9 mouse cellular contexts compared by ENCODE assay signal in genomic region chr4:140246180-140247005, GRCm38 (mm10). TPM values are rescaled to one million over a fixed set of nuclear protein-coding genes. Genes with fewer than 3 reads are reported as not detected.
DNase-seq lines count a peak whose midpoint lies in the region; ATAC-seq and TF ChIP-seq lines count a peak whose summit lies in the region.
"Had no signal": no experiment of that assay in that cellular context is flagged by ENCODE, and none has a peak within 500 bp of the region (broad histone marks: within the 10 kb centered on the region; RNA-seq: fewer than 3 reads in every experiment).

Igsf21 (minus strand) TSS chr4:140246784.

- ATAC-seq in heart, embryonic 13.5 days (ENCODE audit: extremely low read depth, insufficient number of reproducible peaks, low FRiP score, low TSS enrichment), result 0 out of 2 replicates have a peak, but pooled peaks have one; percentile 32
- peak; percentile 51; the same call in 1 of the 2 replicates for ATAC-seq in embryonic facial prominence, embryonic 14.5 days (ENCODE audit: low read depth)

- H3K9ac ChIP-seq in heart, embryonic 13.5 days, result 0 out of 2 replicates have a peak within 1 kb of the TSS, but pooled peaks have one; percentile 3
- H3K9ac ChIP-seq in embryonic facial prominence, embryonic 14.5 days (ENCODE audit: low read depth, low read length), result peak within 1 kb of the TSS; percentile 34; the same call in 1 of the 2 replicates

- H3K4me2 ChIP-seq in heart, embryonic 13.5 days, result peak within 1 kb of the TSS; percentile 63
- peak within 1 kb of the TSS; percentile 55 for H3K4me2 ChIP-seq in embryonic facial prominence, embryonic 14.5 days (ENCODE audit: low read depth, low read length)

- peaks cover 98% of the 10 kb centered on the region for H3K27me3 ChIP-seq in heart, embryonic 13.5 days (replicated peaks)
- H3K27me3 ChIP-seq in embryonic facial prominence, embryonic 14.5 days (replicated peaks; ENCODE audit: control insufficient read depth, insufficient read depth, low read length), result peaks cover 86% of the 10 kb centered on the region

- peaks cover 8% of the 10 kb centered on the region for H3K4me1 ChIP-seq in heart, embryonic 13.5 days
- H3K4me1 ChIP-seq in embryonic facial prominence, embryonic 14.5 days (ENCODE audit: control insufficient read depth, insufficient read depth, low read length), result no peaks in the 10 kb centered on the region
- H3K4me1 ChIP-seq in lung, adult 2 months (ENCODE audit: control insufficient read depth, insufficient read depth, low read length), result no peaks in the 10 kb centered on the region

- TF ChIP-seq POLR2A in lung, adult 2 months (IDR thresholded peaks at IDR 0.05; ENCODE audit: borderline replicate concordance, extremely low read depth, low read depth, low read length), result no peak

- H3K27ac ChIP-seq in heart, embryonic 13.5 days (replicated peaks), result no peak within 1 kb of the TSS
- H3K27ac ChIP-seq in embryonic facial prominence, embryonic 14.5 days (replicated peaks; ENCODE audit: low read depth, low read length), result no peak within 1 kb of the TSS

- no peaks in the 10 kb centered on the region for H3K36me3 ChIP-seq in heart, embryonic 13.5 days
- no peaks in the 10 kb centered on the region for H3K36me3 ChIP-seq in embryonic facial prominence, embryonic 14.5 days (ENCODE audit: control insufficient read depth, insufficient read depth, low read length)
- H3K36me3 ChIP-seq: G1E had no signal

- no peaks in the 10 kb centered on the region for H3K9me3 ChIP-seq in heart, embryonic 13.5 days
- H3K9me3 ChIP-seq in embryonic facial prominence, embryonic 14.5 days (ENCODE audit: control insufficient read depth, low read length), result no peaks in the 10 kb centered on the region

- no peak for TF ChIP-seq CTCF in lung, adult 2 months (IDR thresholded peaks at IDR 0.05; ENCODE audit: insufficient read depth, low read length)

- DNase-seq in heart, adult 18-20 months, result no peak
- peak; percentile 40 for DNase-seq in adrenal gland, postnatal 25 days
- DNase-seq in embryonic facial prominence, embryonic 14.5 days (ENCODE audit: low spot score), result peak; percentile 49
- peak in 1 of 2 experiments; percentile 61 for DNase-seq in layer of hippocampus, postnatal 25 days (ENCODE audit: extremely low spot score in 1 of 2, low spot score in 1 of 2)
- DNase-seq in neural tube, embryonic 10.5 days (ENCODE audit: extremely low spot score, low spot score), result peak; percentile 73
- no peak for DNase-seq in B cell, adult 2 months
- DNase-seq in lung, adult 2 months, result no peak

- peak within 1 kb of the TSS; percentile 42 for H3K4me3 ChIP-seq in heart, embryonic 13.5 days
- H3K4me3 ChIP-seq in embryonic facial prominence, embryonic 14.5 days (ENCODE audit: low read depth, low read length), result peak within 1 kb of the TSS; percentile 37
- H3K4me3 ChIP-seq in lung, adult 2 months (replicated peaks; ENCODE audit: extremely low read depth, low read depth, low read length), result no peak within 1 kb of the TSS

- WGBS in heart, embryonic 13.5 days, result under 1% methylated on average over 69 of the region's 90 CpGs
- WGBS in embryonic facial prominence, embryonic 14.5 days, result 3% methylated on average over 34 of the region's 90 CpGs
- 2% methylated on average over 86 of the region's 90 CpGs for WGBS in lung, adult 2 months

RNA-seq across cellular contexts. Expression of gene Igsf21, which starts in this region (rescaled TPM):
- polyA plus RNA-seq in heart, embryonic 13.5 days (2015; fragmentation: Nextera tagmentation; extraction: Ambion mirVana), result 0.13 and 0.17 TPM in 2 replicates
- under 1 TPM; 0.17 to 0.33 TPM for total RNA-seq in heart, adult 18-20 months (2021)
- total RNA-seq in adrenal gland, postnatal 25 days (2021), result 1.9 and 3.2 TPM in 2 replicates
- polyA plus RNA-seq in embryonic facial prominence, embryonic 14.5 days (2014; fragmentation: Nextera tagmentation; extraction: Ambion mirVana), result 1.7 and 2.8 TPM in 2 replicates
- 10 to 100 TPM; 43.1 to 50.8 TPM for total RNA-seq in layer of hippocampus, postnatal 25 days (2021)
- 0.17 and 0.26 TPM in 2 replicates for polyA plus RNA-seq in lung, adult 2 months (2012; rRNA removed)
- total RNA-seq: G1E had no signal
- polyA plus RNA-seq: G1E had no signal

Comparison
In these comparisons a context has a peak if more than half of its experiments do, and no peak if none do; other contexts are left out.
1. RNA of gene Igsf21 (total RNA-seq): 43.1 to 50.8 TPM in layer of hippocampus, postnatal 25 days; 1.9 to 3.2 TPM in adrenal gland, postnatal 25 days and 0.17 to 0.33 TPM in heart, adult 18-20 months; every median in the first group is over 10 times any median in the second.
2. Peak in ATAC-seq, H3K4me3 ChIP-seq, H3K9ac ChIP-seq and H3K4me2 ChIP-seq in heart, embryonic 13.5 days; RNA of the gene not detected or under 1 TPM.
3. DNase-seq: peak in adrenal gland, postnatal 25 days (single experiment), embryonic facial prominence, embryonic 14.5 days (single experiment) and neural tube, embryonic 10.5 days (single experiment); none in heart, adult 18-20 months (0 of 2), B cell, adult 2 months (0 of 2) and lung, adult 2 months (single experiment).